Mouse (Mus musculus) MN1 (cell line): ENCODE measurements at regions not wholly inside any gene's neighbourhood (a gene's known extent, or its start where the extent isn't known, plus 50 kb on each side); places are given as distances from the start of the nearest gene placed in this dataset.
"Not testable (repeated sequence)": the region's sequence is repeated elsewhere in the genome, so short reads cannot be mapped to it uniquely, and the experiment has no call there.

Source experiments
- DNase-seq: peaks from one replicate; pipeline ENCODE4 v3.0.0-alpha.2; 2016; ENCODE audit warnings: low spot score

- DNase-seq, result no peak
Observed at GRCm38 (mm10) chr4:27529565-27529964, 1182.9 kb upstream of the Manea start.

GRCm38 (mm10) chr4:27520295-27520694 lies 1173.6 kb upstream of the Manea start:
- no peak for DNase-seq

- no peak for DNase-seq
Observed at GRCm38 (mm10) chr4:27504829-27505804, 1158.4 kb upstream of the Manea start.

DNA sequence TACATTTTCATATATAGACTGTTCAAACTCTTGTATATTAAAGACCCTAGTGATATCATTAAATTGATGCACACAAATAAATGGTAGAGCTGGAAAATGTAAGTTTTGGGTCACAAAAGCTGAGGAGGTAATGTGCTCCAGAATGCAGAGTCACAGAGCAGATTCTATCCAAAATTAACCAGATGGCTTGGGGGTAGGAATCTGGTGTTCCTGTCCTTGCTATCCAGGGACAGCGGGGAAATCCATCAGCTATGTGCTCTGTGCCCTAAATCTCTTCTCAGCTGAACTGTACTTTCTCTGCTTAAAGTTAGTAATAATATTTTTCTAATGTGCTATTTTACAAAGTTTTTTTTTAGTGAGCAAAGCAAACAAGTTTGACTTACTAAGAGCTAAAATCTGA lies 1151.2 kb upstream of the Manea start:
- no peak for DNase-seq

GRCm38 (mm10) chr4:27497274-27497673 lies 1150.6 kb upstream of the Manea start:
- DNase-seq, result no peak

- DNase-seq, result no peak
Observed at GRCm38 (mm10) chr4:27491312-27491711, 1144.6 kb upstream of the Manea start.

DNA sequence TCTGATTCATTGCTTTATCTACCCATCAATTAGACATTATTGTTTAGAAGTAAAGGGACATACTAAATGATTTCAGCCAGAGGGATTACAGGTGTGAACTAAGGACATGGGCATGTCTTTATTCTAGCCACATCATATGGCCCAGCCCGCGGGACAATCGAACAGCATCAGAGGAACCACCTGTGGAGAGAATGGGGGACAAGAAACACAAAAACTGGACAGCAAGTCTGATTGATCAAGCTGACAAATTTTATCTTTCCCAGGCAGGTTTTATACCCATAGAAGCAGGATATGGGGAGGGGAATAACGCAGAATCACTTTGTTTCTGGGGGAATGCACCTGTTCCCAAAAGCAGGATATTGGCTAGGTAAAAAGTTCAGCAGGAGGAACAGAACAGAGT lies 1103.2 kb upstream of the Manea start:
- DNase-seq, result no peak

GRCm38 (mm10) chr4:27446310-27446709 lies 1099.6 kb upstream of the Manea start:
- no peak for DNase-seq

DNA sequence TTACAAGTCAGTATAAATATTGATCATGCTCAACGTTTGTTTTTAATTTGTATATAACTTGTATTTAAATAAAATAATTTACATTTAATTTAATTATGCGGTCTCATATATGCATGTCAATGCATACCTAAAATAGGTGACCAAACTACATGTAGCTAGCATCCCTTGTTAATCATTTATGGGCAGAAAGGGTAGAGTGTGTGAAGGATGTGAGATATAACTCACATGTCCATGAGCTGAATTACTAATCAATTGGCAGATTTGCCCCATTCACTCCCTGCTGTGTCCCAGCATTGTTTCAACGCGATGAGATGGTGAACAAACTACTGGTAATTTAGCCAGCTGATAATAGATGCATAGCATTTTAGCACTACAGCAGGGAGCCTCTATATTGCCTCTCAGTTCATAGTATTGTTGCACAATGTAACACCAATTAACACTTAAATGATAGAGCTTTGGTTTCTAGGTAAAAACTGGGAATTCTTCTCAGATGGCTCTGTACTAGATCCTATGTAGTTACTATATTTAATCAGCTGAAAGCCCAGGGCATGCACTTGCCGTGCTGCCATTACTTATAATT lies 1082.6 kb upstream of the Manea start:
- no peak for DNase-seq

DNA sequence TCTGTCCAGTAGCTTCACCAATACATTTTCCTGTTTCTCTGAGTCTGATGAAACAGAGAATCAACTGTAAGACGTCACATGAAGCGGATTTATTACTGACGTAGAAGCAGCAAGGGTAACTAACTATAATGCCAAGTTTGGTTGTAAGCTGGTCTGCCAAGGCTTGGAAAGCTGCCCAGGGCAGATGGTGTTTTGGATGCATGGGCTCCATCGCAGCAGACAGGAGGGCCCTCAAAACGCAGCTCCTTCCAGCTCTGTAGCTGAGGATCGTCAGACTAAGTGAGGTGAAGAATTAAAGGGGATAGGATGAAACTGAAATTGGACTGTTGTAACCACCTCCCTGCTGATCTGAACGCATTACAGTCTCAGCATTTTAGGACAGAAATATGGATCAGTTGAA lies 1079.2 kb upstream of the Manea start:
- DNase-seq, result peak; percentile 6

DNA sequence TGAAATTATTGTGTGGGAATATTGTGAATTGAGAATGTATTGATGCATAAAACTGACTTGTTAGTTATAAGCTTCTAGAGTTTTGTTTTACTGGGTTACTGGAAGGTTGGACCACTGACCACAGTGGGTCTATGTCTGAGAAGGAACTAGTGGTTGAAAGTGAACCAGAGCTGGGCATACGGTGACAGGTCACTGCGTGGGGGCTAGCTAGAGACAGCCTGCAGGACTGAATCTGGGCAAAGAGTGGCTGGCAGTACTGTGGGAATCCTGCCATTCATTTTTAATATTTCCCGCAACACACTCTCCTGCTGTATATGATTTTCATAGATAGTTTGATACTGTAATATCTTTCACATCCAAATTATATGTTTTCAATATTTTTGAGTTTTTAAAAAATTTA lies 1077.2 kb upstream of the Manea start:
- no peak for DNase-seq

GRCm38 (mm10) chr4:27418517-27418916 lies 1071.8 kb upstream of the Manea start:
- no peak for DNase-seq

- not testable (repeated sequence) for DNase-seq
Observed at GRCm38 (mm10) chr4:27384941-27385340, 1038.2 kb upstream of the Manea start.

DNA sequence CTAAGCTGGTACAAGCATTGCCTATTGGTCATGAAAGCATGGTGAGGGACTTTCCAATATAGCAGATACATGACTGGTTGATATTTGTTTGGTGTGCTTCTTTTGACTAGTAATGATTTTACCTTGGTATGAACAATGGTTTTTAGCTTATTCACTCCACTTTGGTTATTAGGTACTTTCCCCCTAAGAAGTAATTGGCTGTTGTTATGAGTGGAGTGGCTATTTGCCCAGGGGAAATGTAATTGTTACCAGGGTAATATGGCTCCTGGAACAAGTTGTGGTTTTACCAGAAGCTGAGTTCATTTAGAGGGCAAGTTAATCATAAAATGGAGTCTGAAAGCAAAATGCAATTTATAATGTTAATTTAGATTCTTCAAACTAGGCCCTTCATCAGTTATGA lies 1000.2 kb upstream of the Manea start:
- no peak for DNase-seq

GRCm38 (mm10) chr4:27333279-27333678 lies 986.6 kb upstream of the Manea start:
- no peak for DNase-seq
